Mouse (Mus musculus): ENCODE measurements at regions not wholly inside any gene's neighbourhood (a gene's known extent, or its start where the extent isn't known, plus 50 kb on each side); places are given as distances from the start of the nearest gene placed in this dataset.

DNA sequence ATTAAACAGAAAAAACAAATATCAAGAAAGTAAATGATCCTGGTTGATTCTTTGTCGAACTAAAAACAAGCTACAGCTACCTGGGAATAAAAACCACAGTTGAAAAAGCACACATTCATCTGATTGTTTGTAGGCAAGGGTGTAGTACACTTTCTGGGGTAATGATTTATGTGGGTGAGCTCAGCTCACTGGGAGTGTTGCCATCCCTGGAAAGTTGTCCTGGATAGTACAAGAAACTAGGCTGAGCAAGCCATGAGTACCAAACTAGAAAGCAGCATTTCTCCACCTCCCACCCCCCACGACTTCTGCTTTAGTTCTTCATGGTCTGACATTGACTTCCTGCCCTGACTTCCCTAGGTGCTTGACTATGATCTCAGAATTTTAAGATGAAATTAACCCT is 967.6 kb downstream of the Plod2 start:
- no peak for DNase-seq

GRCm38 (mm10) chr9:93524055-93524454 is 982.0 kb downstream of the Plod2 start:
- peak; percentile 9 for DNase-seq

GRCm38 (mm10) chr9:93525132-93525531 is 983.1 kb downstream of the Plod2 start:
- DNase-seq, result no peak

GRCm38 (mm10) chr9:93530646-93531320 is 988.8 kb downstream of the Plod2 start:
- DNase-seq, result no peak

Data from embryo, embryonic 11 days (tissue).